In genomic region chr13:15556646-15557098, GRCm38 (mm10) we compare ENCODE assay signal across 10 mouse cellular contexts.
DNase-seq lines count a peak whose midpoint lies in the region; ATAC-seq and TF ChIP-seq lines count a peak whose summit lies in the region.
"Had no signal": no experiment of that assay in that cellular context is flagged by ENCODE, and none has a peak within 500 bp of the region (broad histone marks: within the 10 kb centered on the region; RNA-seq: fewer than 3 reads in every experiment).

No protein-coding gene starts in this region.

- H3K9ac ChIP-seq in liver, postnatal 0 days (replicated peaks): no peak overlapping the region
- no peak overlapping the region for H3K9ac ChIP-seq in liver, embryonic 12.5 days
- H3K9ac ChIP-seq in hindbrain, embryonic 14.5 days: no peak overlapping the region
- H3K9ac ChIP-seq in neural tube, embryonic 13.5 days: no peak overlapping the region
- H3K9ac ChIP-seq: embryonic facial prominence, embryonic 15.5 days; limb, embryonic 15.5 days had no signal

- no peak overlapping the region for H3K27ac ChIP-seq in liver, postnatal 0 days (ENCODE audit: low read depth)
- H3K27ac ChIP-seq in liver, embryonic 12.5 days: no peak overlapping the region
- H3K27ac ChIP-seq in hindbrain, embryonic 14.5 days: no peak overlapping the region
- H3K27ac ChIP-seq in neural tube, embryonic 13.5 days (replicated peaks): peak overlapping the region; percentile 28; the same call in 1 of the 2 replicates
- H3K27ac ChIP-seq: embryonic facial prominence, embryonic 15.5 days; limb, embryonic 15.5 days had no signal

- no peaks in the 10 kb centered on the region for H3K36me3 ChIP-seq in liver, postnatal 0 days (replicated peaks; ENCODE audit: insufficient read depth, low read length)
- no peaks in the 10 kb centered on the region for H3K36me3 ChIP-seq in liver, embryonic 12.5 days
- H3K36me3 ChIP-seq in hindbrain, embryonic 14.5 days (replicated peaks; ENCODE audit: control insufficient read depth, insufficient read depth): no peaks in the 10 kb centered on the region
- H3K36me3 ChIP-seq in neural tube, embryonic 13.5 days: no peaks in the 10 kb centered on the region
- H3K36me3 ChIP-seq: embryonic facial prominence, embryonic 15.5 days; limb, embryonic 15.5 days had no signal

- H3K4me3 ChIP-seq in liver, postnatal 0 days (ENCODE audit: low read depth, low read length): no peak overlapping the region
- no peak overlapping the region for H3K4me3 ChIP-seq in liver, embryonic 12.5 days
- no peak overlapping the region for H3K4me3 ChIP-seq in hindbrain, embryonic 14.5 days (replicated peaks; ENCODE audit: low read length)
- H3K4me3 ChIP-seq in neural tube, embryonic 13.5 days: no peak overlapping the region
- H3K4me3 ChIP-seq: embryonic facial prominence, embryonic 15.5 days; limb, embryonic 15.5 days had no signal

- no peak for TF ChIP-seq EP300 in liver, postnatal 0 days (IDR thresholded peaks at IDR 0.05; ENCODE audit: low read depth)

- peak; percentile 15; the same call in 1 of the 2 replicates for TF ChIP-seq CTCF in liver, postnatal 0 days (IDR thresholded peaks at IDR 0.05; ENCODE audit: low read depth)

- no peaks in the 10 kb centered on the region for H3K4me1 ChIP-seq in liver, postnatal 0 days (ENCODE audit: insufficient read depth)
- no peaks in the 10 kb centered on the region for H3K4me1 ChIP-seq in liver, embryonic 12.5 days
- no peaks in the 10 kb centered on the region for H3K4me1 ChIP-seq in hindbrain, embryonic 14.5 days (replicated peaks; ENCODE audit: control insufficient read depth, insufficient read depth, low read length)
- peaks cover 11% of the 10 kb centered on the region; the same call in 1 of the 2 replicates for H3K4me1 ChIP-seq in neural tube, embryonic 13.5 days (replicated peaks)

- 22% methylated on average over 2 of the region's 2 CpGs for WGBS in liver, postnatal 0 days (ENCODE audit: insufficient replicate concordance)
- WGBS in liver, embryonic 12.5 days (ENCODE audit: insufficient replicate concordance): 41% methylated on average over 2 of the region's 2 CpGs
- 20% methylated on average over 2 of the region's 2 CpGs for WGBS in hindbrain, embryonic 14.5 days
- 12% methylated on average over 2 of the region's 2 CpGs for WGBS in neural tube, embryonic 13.5 days

- no peaks in the 10 kb centered on the region for H3K9me3 ChIP-seq in liver, postnatal 0 days (ENCODE audit: low read length)
- H3K9me3 ChIP-seq in liver, embryonic 12.5 days (replicated peaks): no peaks in the 10 kb centered on the region
- H3K9me3 ChIP-seq in hindbrain, embryonic 14.5 days (ENCODE audit: control insufficient read depth, low read length): no peaks in the 10 kb centered on the region
- no peaks in the 10 kb centered on the region for H3K9me3 ChIP-seq in neural tube, embryonic 13.5 days
- H3K9me3 ChIP-seq: embryonic facial prominence, embryonic 15.5 days; limb, embryonic 15.5 days had no signal

- DNase-seq in adrenal gland, postnatal 14 days: peak; percentile 34
- DNase-seq in adrenal gland, adult 18-20 months (ENCODE audit: low spot score in 2 of 2): no peak
- no peak for DNase-seq in liver, postnatal 0 days
- DNase-seq in hindbrain, embryonic 14.5 days (ENCODE audit: low spot score): no peak
- DNase-seq in ovary, adult 18-20 months (ENCODE audit: low spot score): no peak
- no peak for DNase-seq in right cerebral cortex, adult 2 months (ENCODE audit: low spot score in 2 of 2)

- H3K27me3 ChIP-seq in liver, postnatal 0 days (ENCODE audit: insufficient read depth, low read length): no peaks in the 10 kb centered on the region
- H3K27me3 ChIP-seq in liver, embryonic 12.5 days (replicated peaks): no peaks in the 10 kb centered on the region
- no peaks in the 10 kb centered on the region for H3K27me3 ChIP-seq in hindbrain, embryonic 14.5 days (ENCODE audit: control insufficient read depth, insufficient read depth, low read length)
- H3K27me3 ChIP-seq in neural tube, embryonic 13.5 days: no peaks in the 10 kb centered on the region
- H3K27me3 ChIP-seq: embryonic facial prominence, embryonic 15.5 days; limb, embryonic 15.5 days had no signal

- no peak overlapping the region for H3K4me2 ChIP-seq in liver, postnatal 0 days (ENCODE audit: low read depth, low read length)
- no peak overlapping the region for H3K4me2 ChIP-seq in liver, embryonic 12.5 days
- no peak overlapping the region for H3K4me2 ChIP-seq in hindbrain, embryonic 14.5 days (replicated peaks)
- H3K4me2 ChIP-seq in neural tube, embryonic 13.5 days: no peak overlapping the region
- H3K4me2 ChIP-seq: embryonic facial prominence, embryonic 15.5 days; limb, embryonic 15.5 days had no signal

- no peak for ATAC-seq in liver, postnatal 0 days
- ATAC-seq in liver, embryonic 12.5 days: no peak
- peak; percentile 88 for ATAC-seq in hindbrain, embryonic 14.5 days (ENCODE audit: low FRiP score)
- peak; percentile 88 for ATAC-seq in neural tube, embryonic 13.5 days (ENCODE audit: low read depth)

Comparison
In these comparisons a context has a peak if more than half of its experiments do, and no peak if none do; other contexts are left out.
1. ATAC-seq: peak in hindbrain, embryonic 14.5 days (single experiment) and neural tube, embryonic 13.5 days (single experiment); none in liver, postnatal 0 days (single experiment) and liver, embryonic 12.5 days (single experiment).